Mouse (Mus musculus) thymus, adult 2 months (tissue): Measurements from ENCODE around the gene Gfy.

Experiments
- CTCF ChIP-seq: fragments of 200-500 bp; IDR thresholded peaks from 2 replicates; pipeline ENCODE4 v1.5.1; 2012; ENCODE audit warnings: mild to moderate bottlenecking, control low read depth, low read length, moderate library complexity, borderline replicate concordance; ENCODE audit not compliant: control insufficient read depth, poor library complexity, insufficient read depth; ENCODE audit errors: extremely low read depth
- POLR2A ChIP-seq: fragments of 200-500 bp; IDR thresholded peaks from 2 replicates; pipeline ENCODE4 v1.6.1; 2012; ENCODE audit warnings: mild to moderate bottlenecking, low read length, control low read depth, moderate library complexity; ENCODE audit not compliant: control insufficient read depth, poor library complexity, insufficient read depth; ENCODE audit errors: extremely low read depth

DNA sequence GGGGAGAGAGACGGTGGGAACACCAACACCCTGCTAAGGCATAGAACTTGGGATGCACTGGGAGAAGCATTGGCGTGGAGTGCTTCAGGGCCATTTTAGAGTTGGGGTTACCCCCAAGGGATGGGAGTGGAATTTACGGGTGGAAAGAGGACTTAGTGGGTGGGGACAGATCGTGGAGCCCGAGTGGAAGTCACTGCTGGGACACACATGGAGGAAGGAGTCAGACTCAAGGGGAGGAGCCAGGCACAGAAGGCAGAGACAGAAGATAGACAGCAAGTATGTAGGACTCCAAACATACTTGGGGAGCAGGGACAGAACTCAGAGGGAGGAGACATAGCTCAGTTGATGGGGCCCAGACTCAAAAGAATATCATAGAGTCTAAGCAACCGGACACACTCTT, 16.8 kb downstream of the Gfy start:
- TF ChIP-seq CTCF = no peak
- TF ChIP-seq POLR2A = no peak
